Mouse (Mus musculus): Measurements from ENCODE around the gene Klrb1a.

The Klrb1a gene

GRCm38 (mm10) chr6:128602026-128602425 lies 21.3 kb downstream of the Klrb1a start:
- no peak for DNase-seq (ENCODE audit: low spot score in 2 of 2)

GRCm38 (mm10) chr6:128599555-128599954 lies 23.8 kb downstream of the Klrb1a start:
- DNase-seq (ENCODE audit: low spot score in 2 of 2) = no peak

GRCm38 (mm10) chr6:128598256-128599047 lies 24.9 kb downstream of the Klrb1a start:
- DNase-seq (ENCODE audit: low spot score in 2 of 2) = no peak

- peak in 1 of 2 experiments; percentile 39 for DNase-seq (ENCODE audit: low spot score in 2 of 2)
Measured at GRCm38 (mm10) chr6:128597121-128597522, 26.2 kb downstream of the Klrb1a start.

- no peak for DNase-seq (ENCODE audit: low spot score in 2 of 2)
Measured at GRCm38 (mm10) chr6:128594651-128595050, 28.7 kb downstream of the Klrb1a start.

- DNase-seq (ENCODE audit: low spot score in 2 of 2) = no peak
Measured at GRCm38 (mm10) chr6:128589426-128589825, 33.9 kb downstream of the Klrb1a start.

- no peak for DNase-seq (ENCODE audit: low spot score in 2 of 2)
Measured at GRCm38 (mm10) chr6:128587619-128588018, 35.7 kb downstream of the Klrb1a start.

DNA sequence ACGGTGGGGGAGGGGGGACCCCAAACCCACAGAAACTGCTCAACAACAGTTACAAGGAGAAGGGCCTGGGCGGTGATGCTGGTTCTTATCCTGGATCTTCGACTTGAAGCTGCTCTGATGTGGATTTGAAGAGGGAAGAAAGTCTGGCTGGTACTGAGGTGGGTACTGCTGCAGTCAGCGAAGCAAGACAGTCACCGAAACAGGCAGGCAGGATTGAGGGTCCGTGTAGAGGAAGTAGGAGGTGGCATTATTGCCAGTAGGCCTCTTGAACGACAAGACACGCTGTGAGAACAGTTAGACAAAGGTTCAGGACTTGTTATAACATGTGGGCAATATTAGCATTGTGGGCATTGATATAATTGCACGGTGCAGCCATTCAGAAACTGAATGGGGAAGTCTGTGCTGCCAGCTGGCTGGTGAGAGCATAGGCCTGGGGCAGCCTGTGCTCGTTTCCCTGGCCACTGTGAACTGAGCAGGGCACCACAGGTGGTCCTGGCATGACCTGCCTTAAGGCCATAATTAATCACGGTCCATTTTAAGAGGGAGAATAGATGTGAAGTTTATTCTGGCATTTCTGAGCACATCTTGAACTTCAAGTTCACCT lies 37.6 kb downstream of the Klrb1a start:
- no peak for DNase-seq (ENCODE audit: low spot score in 2 of 2)

GRCm38 (mm10) chr6:128584070-128584660 lies 39.2 kb downstream of the Klrb1a start:
- DNase-seq (ENCODE audit: low spot score in 2 of 2) = no peak

- no peak for DNase-seq (ENCODE audit: low spot score in 2 of 2)
Measured at GRCm38 (mm10) chr6:128581508-128581907, 41.8 kb downstream of the Klrb1a start, which contains the start of gene A2ml1. Gene A2ml1 (minus strand): TSS chr6:128581608.

- no peak for DNase-seq (ENCODE audit: low spot score in 2 of 2)
Measured at GRCm38 (mm10) chr6:128577301-128577700, 46.0 kb downstream of the Klrb1a start.

DNA sequence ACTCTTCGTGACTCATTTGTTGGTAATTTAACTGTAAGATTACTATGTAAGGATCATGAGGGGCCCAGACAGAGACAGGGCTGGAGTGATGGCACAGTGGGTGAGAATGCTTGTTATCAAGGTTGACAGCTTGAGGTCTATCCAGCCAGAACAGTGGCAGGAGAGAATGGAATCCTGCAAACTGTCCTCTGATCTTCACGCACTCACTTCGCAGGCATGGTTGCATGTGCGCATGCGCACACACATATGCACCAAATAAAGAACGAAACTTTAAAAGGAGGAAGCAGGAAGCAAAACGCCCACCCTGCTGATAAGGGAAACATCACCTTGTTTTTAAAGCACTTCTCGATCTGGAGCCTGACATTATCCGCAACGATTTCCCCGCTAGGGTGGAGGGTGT lies 56.7 kb downstream of the Klrb1a start:
- DNase-seq (ENCODE audit: low spot score in 2 of 2) = no peak

Data from urinary bladder, postnatal 4 days (tissue).